Mouse (Mus musculus) erythroblast, adult 5-6 weeks (primary cell): ENCODE data around the gene Olfr47. TPM values are rescaled to one million over a fixed set of nuclear protein-coding genes. Genes with fewer than 3 reads are reported as not detected.
"Not testable (repeated sequence)": the region's sequence is repeated elsewhere in the genome, so short reads cannot be mapped to it uniquely, and the experiment has no call there.

Source experiments
- ATAC-seq: replicated peaks from 2 replicates; pipeline ENCODE4 v1.8.0; 2016; ENCODE audit warnings: moderate number of reproducible peaks, mild to moderate bottlenecking, moderate TSS enrichment, inconsistent platforms; ENCODE audit not compliant: poor library complexity, low FRiP score, severe bottlenecking
- total RNA-seq, 2 experiments: library from RNA; stranded (forward) in 1 of 2; stranded (reverse) in 1 of 2; fragments of 150-400 nt in 1 of 2; fragments of 200-764, 138-1000 nt in 1 of 2; gene quantifications; 2 replicates each; pipeline versions ENCODE4 v1.2.3 to v1.2.4; 2015 to 2017; ENCODE audit warnings: low replicate concordance in 2 of 2

The Olfr47 gene
- total RNA-seq (2015; ENCODE audit: low replicate concordance): not detected in 2 replicates
- not detected in 2 replicates for total RNA-seq (2017; ENCODE audit: low replicate concordance)

- not testable (repeated sequence) for ATAC-seq
Observed at GRCm38 (mm10) chr6:43231255-43231654, at the start of gene Olfr47. TSS of gene Olfr47 (plus strand) at chr6:43231529.

- no peak for ATAC-seq
Observed at GRCm38 (mm10) chr6:43190986-43191385, 40.3 kb upstream of the Olfr47 start.

GRCm38 (mm10) chr6:43196781-43197180 lies 34.5 kb upstream of the Olfr47 start, which contains the start of gene Olfr435:
TSS of gene Olfr435 (plus strand) at chr6:43197146.
- no peak for ATAC-seq

- no peak for ATAC-seq
Observed at GRCm38 (mm10) chr6:43198094-43198493, 33.2 kb upstream of the Olfr47 start.

GRCm38 (mm10) chr6:43202786-43203185 lies 28.5 kb upstream of the Olfr47 start:
- no peak for ATAC-seq

GRCm38 (mm10) chr6:43205355-43205754 lies 26.0 kb upstream of the Olfr47 start:
- ATAC-seq: no peak

GRCm38 (mm10) chr6:43212873-43213272 lies 18.5 kb upstream of the Olfr47 start, which contains the start of gene Olfr434:
TSS of gene Olfr434 (plus strand) at chr6:43213021.
- not testable (repeated sequence) for ATAC-seq

GRCm38 (mm10) chr6:43242061-43242460 lies 10.7 kb downstream of the Olfr47 start:
- no peak for ATAC-seq

GRCm38 (mm10) chr6:43247396-43247795 lies 16.1 kb downstream of the Olfr47 start:
- ATAC-seq: no peak

- no peak for ATAC-seq
Observed at GRCm38 (mm10) chr6:43252994-43253393, 21.7 kb downstream of the Olfr47 start.

- ATAC-seq: no peak
Observed at GRCm38 (mm10) chr6:43254193-43254926, 23.0 kb downstream of the Olfr47 start.

GRCm38 (mm10) chr6:43260756-43261155 lies 29.4 kb downstream of the Olfr47 start:
- ATAC-seq: no peak

GRCm38 (mm10) chr6:43265363-43266041 lies 34.2 kb downstream of the Olfr47 start, which contains the start of gene Arhgef5:
TSS of gene Arhgef5 (plus strand) at chr6:43265582.
- no peak for ATAC-seq

GRCm38 (mm10) chr6:43266356-43266755 lies 35.0 kb downstream of the Olfr47 start:
- no peak for ATAC-seq

GRCm38 (mm10) chr6:43272597-43272996 lies 41.3 kb downstream of the Olfr47 start:
- ATAC-seq: no peak

- ATAC-seq: no peak
Observed at GRCm38 (mm10) chr6:43274123-43274522, 42.8 kb downstream of the Olfr47 start.

GRCm38 (mm10) chr6:43278247-43278646 lies 46.9 kb downstream of the Olfr47 start:
- ATAC-seq: no peak

GRCm38 (mm10) chr6:43280481-43280880 lies 49.2 kb downstream of the Olfr47 start:
- no peak for ATAC-seq
